Mouse (Mus musculus): ENCODE measurements around the gene Nol12. TPM values are rescaled to one million over a fixed set of nuclear protein-coding genes. Genes with fewer than 3 reads are reported as not detected.

Nol12 gene
- polyA plus RNA-seq, 1 experiment, result 11.7 TPM

- H3K27me3 ChIP-seq (ENCODE audit: control insufficient read depth, insufficient read depth, low read length), result no peaks in the 10 kb centered on the region
Observed at GRCm38 (mm10) chr15:78960088-78960487, 25.4 kb downstream of the Nol12 start.

GRCm38 (mm10) chr15:78962885-78963284 is 28.2 kb downstream of the Nol12 start:
- Histone ChIP-seq H3K36me3 (ENCODE audit: control insufficient read depth, insufficient read depth, low read length) (no peaks in the 10 kb centered on the region), H3K4me1 (ENCODE audit: control insufficient read depth, insufficient read depth, insufficient read length, low read length) (peaks cover 6% of the 10 kb centered on the region; the same call in 1 of the 2 replicates), H3K27me3 (ENCODE audit: control insufficient read depth, insufficient read depth, low read length) (no peaks in the 10 kb centered on the region), H3K4me3 (ENCODE audit: low read depth, low read length) (no peak overlapping the region), H3K27ac (ENCODE audit: insufficient read depth, low read depth, low read length) (no peak overlapping the region)
- TF ChIP-seq POLR2A (IDR thresholded peaks at IDR 0.05; ENCODE audit: low read depth, low read length) (no peak), CTCF (IDR thresholded peaks at IDR 0.05; ENCODE audit: extremely low read depth, insufficient read length, insufficient replicate concordance, low read depth, low read length) (peak; percentile 61; the same call in 1 of the 2 replicates)
- WGBS, result 21% methylated on average over 2 of the region's 2 CpGs

More at GRCm38 (mm10) chr15:78960088-78960487, 25.4 kb downstream of the Nol12 start:
- TF ChIP-seq POLR2A (IDR thresholded peaks at IDR 0.05; ENCODE audit: low read depth, low read length) (no peak), CTCF (IDR thresholded peaks at IDR 0.05; ENCODE audit: extremely low read depth, insufficient read length, insufficient replicate concordance, low read depth, low read length) (no peak)
- 35% methylated on average over 4 of the region's 4 CpGs for WGBS
- Histone ChIP-seq H3K4me1 (ENCODE audit: control insufficient read depth, insufficient read depth, insufficient read length, low read length) (peaks cover 6% of the 10 kb centered on the region; the same call in 1 of the 2 replicates), H3K36me3 (ENCODE audit: control insufficient read depth, insufficient read depth, low read length) (no peaks in the 10 kb centered on the region), H3K4me3 (ENCODE audit: low read depth, low read length) (no peak overlapping the region), H3K27ac (ENCODE audit: insufficient read depth, low read depth, low read length) (no peak overlapping the region)

- WGBS, result 58% methylated on average over 6 of the region's 6 CpGs
- Histone ChIP-seq H3K4me3 (ENCODE audit: low read depth, low read length) (no peak overlapping the region), H3K27ac (ENCODE audit: insufficient read depth, low read depth, low read length) (no peak overlapping the region), H3K27me3 (ENCODE audit: control insufficient read depth, insufficient read depth, low read length) (no peaks in the 10 kb centered on the region), H3K4me1 (ENCODE audit: control insufficient read depth, insufficient read depth, insufficient read length, low read length) (no peaks in the 10 kb centered on the region), H3K36me3 (ENCODE audit: control insufficient read depth, insufficient read depth, low read length) (no peaks in the 10 kb centered on the region)
- TF ChIP-seq CTCF (IDR thresholded peaks at IDR 0.05; ENCODE audit: extremely low read depth, insufficient read length, insufficient replicate concordance, low read depth, low read length) (no peak), POLR2A (IDR thresholded peaks at IDR 0.05; ENCODE audit: low read depth, low read length) (no peak)
Observed at GRCm38 (mm10) chr15:78971626-78972025, 36.9 kb downstream of the Nol12 start.

GRCm38 (mm10) chr15:78973950-78974349 is 39.2 kb downstream of the Nol12 start:
- Histone ChIP-seq H3K27ac (ENCODE audit: insufficient read depth, low read depth, low read length) (no peak overlapping the region), H3K36me3 (ENCODE audit: control insufficient read depth, insufficient read depth, low read length) (no peaks in the 10 kb centered on the region), H3K27me3 (ENCODE audit: control insufficient read depth, insufficient read depth, low read length) (no peaks in the 10 kb centered on the region), H3K4me3 (ENCODE audit: low read depth, low read length) (no peak overlapping the region), H3K4me1 (ENCODE audit: control insufficient read depth, insufficient read depth, insufficient read length, low read length) (no peaks in the 10 kb centered on the region)
- WGBS, result 75% methylated on average over 7 of the region's 7 CpGs
- TF ChIP-seq POLR2A (IDR thresholded peaks at IDR 0.05; ENCODE audit: low read depth, low read length) (no peak), CTCF (IDR thresholded peaks at IDR 0.05; ENCODE audit: extremely low read depth, insufficient read length, insufficient replicate concordance, low read depth, low read length) (no peak)

- TF ChIP-seq POLR2A (IDR thresholded peaks at IDR 0.05; ENCODE audit: low read depth, low read length), result no peak
- TF ChIP-seq CTCF (IDR thresholded peaks at IDR 0.05; ENCODE audit: extremely low read depth, insufficient read length, insufficient replicate concordance, low read depth, low read length), result no peak
- Histone ChIP-seq H3K4me3 (ENCODE audit: low read depth, low read length) (no peak overlapping the region), H3K27ac (ENCODE audit: insufficient read depth, low read depth, low read length) (no peak overlapping the region), H3K36me3 (ENCODE audit: control insufficient read depth, insufficient read depth, low read length) (no peaks in the 10 kb centered on the region), H3K27me3 (ENCODE audit: control insufficient read depth, insufficient read depth, low read length) (no peaks in the 10 kb centered on the region), H3K4me1 (ENCODE audit: control insufficient read depth, insufficient read depth, insufficient read length, low read length) (no peaks in the 10 kb centered on the region)
- WGBS, result 91% methylated on average over 8 of the region's 8 CpGs
Observed at GRCm38 (mm10) chr15:78977676-78978159, 43.0 kb downstream of the Nol12 start.

GRCm38 (mm10) chr15:78978875-78979274 is 44.1 kb downstream of the Nol12 start:
- no peak overlapping the region for H3K4me3 ChIP-seq (ENCODE audit: low read depth, low read length)
- peaks cover 2% of the 10 kb centered on the region; the same call in 1 of the 2 replicates for H3K4me1 ChIP-seq (ENCODE audit: control insufficient read depth, insufficient read depth, insufficient read length, low read length)
- H3K27ac ChIP-seq (ENCODE audit: insufficient read depth, low read depth, low read length), result 0 out of 2 replicates have a peak overlapping the region, but pooled peaks have one; percentile 28
- H3K27me3 ChIP-seq (ENCODE audit: control insufficient read depth, insufficient read depth, low read length), result no peaks in the 10 kb centered on the region
- WGBS, result 18% methylated on average over 4 of the region's 4 CpGs
- no peak for TF ChIP-seq POLR2A (IDR thresholded peaks at IDR 0.05; ENCODE audit: low read depth, low read length)
- TF ChIP-seq CTCF (IDR thresholded peaks at IDR 0.05; ENCODE audit: extremely low read depth, insufficient read length, insufficient replicate concordance, low read depth, low read length), result no peak
- no peaks in the 10 kb centered on the region for H3K36me3 ChIP-seq (ENCODE audit: control insufficient read depth, insufficient read depth, low read length)

- TF ChIP-seq CTCF (IDR thresholded peaks at IDR 0.05; ENCODE audit: extremely low read depth, insufficient read length, insufficient replicate concordance, low read depth, low read length) (no peak), POLR2A (IDR thresholded peaks at IDR 0.05; ENCODE audit: low read depth, low read length) (no peak)
- no peak overlapping the region for H3K27ac ChIP-seq (ENCODE audit: insufficient read depth, low read depth, low read length)
- no peaks in the 10 kb centered on the region for H3K36me3 ChIP-seq (ENCODE audit: control insufficient read depth, insufficient read depth, low read length)
- no peaks in the 10 kb centered on the region for H3K27me3 ChIP-seq (ENCODE audit: control insufficient read depth, insufficient read depth, low read length)
- H3K4me1 ChIP-seq (ENCODE audit: control insufficient read depth, insufficient read depth, insufficient read length, low read length), result peaks cover 10% of the 10 kb centered on the region
- no peak overlapping the region for H3K4me3 ChIP-seq (ENCODE audit: low read depth, low read length)
- 93% methylated on average over 4 of the region's 4 CpGs for WGBS
Observed at GRCm38 (mm10) chr15:78980084-78980483, 45.4 kb downstream of the Nol12 start.
